Mouse (Mus musculus) hindbrain, embryonic 16.5 days (tissue): ENCODE results near the gene Gstt1. TPM values are rescaled to one million over a fixed set of nuclear protein-coding genes. Genes with fewer than 3 reads are reported as not detected.

Experiments
- ATAC-seq: fragments of 200-750 bp; cut with Nextera tagmentation; 2 replicates; pipeline ENCODE4 v1.8.0; 2017; ENCODE audit warnings: moderate TSS enrichment, moderate library complexity
- H3K27ac ChIP-seq: fragments of 300-500 bp; sonication (generic); 2 replicates; pipeline ENCODE4 v1.5.1; 2014; ENCODE audit warnings: low read depth, mild to moderate bottlenecking, control low read depth, low read length, moderate library complexity
- H3K27me3 ChIP-seq: fragments of 300-500 bp; sonication (generic); replicated peaks from 2 replicates; pipeline ENCODE4 v1.6.1; 2014; ENCODE audit warnings: low read length; ENCODE audit not compliant: control insufficient read depth, insufficient read depth
- H3K36me3 ChIP-seq: fragments of 300-500 bp; sonication (generic); 2 replicates; pipeline ENCODE4 v1.6.1; 2014; ENCODE audit warnings: mild to moderate bottlenecking, low read length, moderate library complexity, mixed read lengths; ENCODE audit not compliant: control insufficient read depth, insufficient read depth
- H3K4me1 ChIP-seq: fragments of 300-500 bp; sonication (generic); 2 replicates; pipeline ENCODE4 v1.6.1; 2014; ENCODE audit warnings: low read depth, low read length; ENCODE audit not compliant: control insufficient read depth, insufficient read depth
- H3K4me2 ChIP-seq: fragments of 300-500 bp; sonication (generic); 2 replicates; pipeline ENCODE4 v1.6.1; 2014; ENCODE audit warnings: mild to moderate bottlenecking, low read length, control low read depth, moderate library complexity
- H3K4me3 ChIP-seq: fragments of 300-500 bp; sonication (generic); 2 replicates; pipeline ENCODE4 v1.5.1; 2014; ENCODE audit warnings: mild to moderate bottlenecking, low read length, control low read depth, moderate library complexity
- H3K9ac ChIP-seq: fragments of 300-500 bp; sonication (generic); 2 replicates; pipeline ENCODE4 v1.6.1; 2014; ENCODE audit warnings: low read depth, mild to moderate bottlenecking, control low read depth, low read length, moderate library complexity
- H3K9me3 ChIP-seq: fragments of 300-500 bp; sonication (generic); 2 replicates; pipeline ENCODE4 v1.6.1; 2014; ENCODE audit warnings: mild to moderate bottlenecking, low read length, moderate library complexity; ENCODE audit not compliant: control insufficient read depth
- WGBS: fragments of 180-500 bp; shearing (Covaris S2); extraction: QIAGEN DNeasy Blood & Tissue Kit; methylation state at CpG from one replicate; pipeline ENCODE4 v1.1.7; 2014; 5-methylcytosine and 5-hydroxymethylcytosine counted together
- polyA plus RNA-seq: library from polyadenylated mRNA; unstranded; fragments of >200 nt; fragmentation: Nextera tagmentation; extraction: Ambion mirVana; gene quantifications from 2 replicates; pipeline ENCODE4 v1.2.1, GENCODE M21; 2015

Gene Gstt1
- polyA plus RNA-seq, 1 experiment from 2014 or later = 21.9 TPM

DNA sequence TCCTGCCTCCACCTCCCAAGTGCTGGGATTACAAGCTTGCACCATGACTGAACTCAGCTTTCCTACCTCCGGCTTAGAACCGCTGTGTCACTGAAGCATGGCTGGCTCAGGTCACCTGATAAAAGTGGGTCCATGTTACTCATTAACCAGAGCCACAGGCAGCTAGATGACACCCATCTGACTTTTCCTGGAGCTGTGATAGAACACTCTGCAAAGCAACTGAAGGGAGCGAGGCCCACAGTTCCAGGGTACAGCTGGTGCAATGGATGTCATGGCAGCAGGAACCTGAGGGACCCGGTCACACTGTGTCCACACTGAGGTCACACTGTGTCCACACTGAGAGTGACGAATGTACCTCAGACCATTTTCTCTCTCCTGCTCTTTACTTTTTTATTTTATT is 8.5 kb downstream of the Gstt1 start:
- Histone ChIP-seq H3K4me3 (no peak overlapping the region), H3K4me2 (no peak overlapping the region), H3K4me1 (no peaks in the 10 kb centered on the region), H3K9me3 (no peaks in the 10 kb centered on the region), H3K36me3 (no peaks in the 10 kb centered on the region), H3K27me3 (no peaks in the 10 kb centered on the region), H3K9ac (no peak overlapping the region), H3K27ac (no peak overlapping the region)
- ATAC-seq = no peak
- 90% methylated on average over 5 of the region's 5 CpGs for WGBS

- no peaks in the 10 kb centered on the region for H3K9me3 ChIP-seq
- no peak overlapping the region for H3K4me3 ChIP-seq
- WGBS = 82% methylated on average over 6 of the region's 6 CpGs
- H3K4me1 ChIP-seq = no peaks in the 10 kb centered on the region
- H3K36me3 ChIP-seq = no peaks in the 10 kb centered on the region
- H3K9ac ChIP-seq = no peak overlapping the region
- H3K27me3 ChIP-seq = no peaks in the 10 kb centered on the region
- no peak overlapping the region for H3K4me2 ChIP-seq
- ATAC-seq = no peak
- H3K27ac ChIP-seq = no peak overlapping the region
Observed at GRCm38 (mm10) chr10:75789081-75789735, 9.2 kb downstream of the Gstt1 start.

DNA sequence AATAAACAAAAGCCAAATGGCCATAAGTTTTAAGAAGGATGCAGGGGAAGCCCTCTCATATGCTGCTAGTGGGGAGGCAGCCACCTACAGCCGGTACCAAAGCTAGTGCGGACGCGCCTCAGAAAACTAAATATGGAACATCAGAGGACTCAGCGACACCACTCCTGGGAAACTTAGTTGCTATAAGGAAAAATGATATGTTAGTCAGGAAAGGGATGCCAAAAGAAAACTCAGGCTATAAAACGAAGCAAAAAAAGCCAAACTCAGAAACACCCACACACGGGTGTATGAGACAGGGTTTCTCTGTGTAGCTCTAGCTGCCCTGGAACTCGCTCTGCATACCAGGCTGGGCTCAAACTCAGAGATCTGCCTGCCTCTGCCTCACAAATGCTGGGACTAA is 10.1 kb downstream of the Gstt1 start:
- Histone ChIP-seq H3K4me1 (no peaks in the 10 kb centered on the region), H3K4me3 (no peak overlapping the region), H3K36me3 (no peaks in the 10 kb centered on the region), H3K27me3 (no peaks in the 10 kb centered on the region), H3K9ac (no peak overlapping the region), H3K4me2 (no peak overlapping the region), H3K9me3 (no peaks in the 10 kb centered on the region), H3K27ac (no peak overlapping the region)
- WGBS = 95% methylated on average over 8 of the region's 8 CpGs
- no peak for ATAC-seq

DNA sequence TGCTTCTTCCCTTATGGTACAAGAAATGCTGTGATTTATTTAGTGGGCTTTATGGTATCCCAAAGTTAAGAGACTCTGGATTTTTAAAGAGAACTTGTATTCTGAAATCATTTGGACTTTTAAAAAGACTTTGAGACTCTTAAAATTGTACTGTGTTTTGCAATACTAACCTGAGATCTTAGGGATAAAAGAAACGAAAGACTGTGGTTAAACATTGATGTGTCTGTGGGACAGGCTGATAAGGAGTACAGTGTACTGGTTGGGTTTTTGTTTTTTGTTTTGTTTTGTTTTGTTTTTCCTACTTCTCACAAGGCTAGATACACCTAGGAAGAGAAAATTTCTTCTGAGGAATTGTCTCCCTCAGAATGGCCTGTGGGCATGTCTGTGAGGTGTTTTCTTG is 12.9 kb downstream of the Gstt1 start:
- ATAC-seq = no peak
- Histone ChIP-seq H3K4me1 (peaks cover 5% of the 10 kb centered on the region), H3K27ac (no peak overlapping the region), H3K9me3 (no peaks in the 10 kb centered on the region), H3K36me3 (no peaks in the 10 kb centered on the region), H3K4me3 (no peak overlapping the region), H3K27me3 (peaks cover 7% of the 10 kb centered on the region), H3K9ac (no peak overlapping the region), H3K4me2 (no peak overlapping the region)
- 70% methylated on average over 1 of the region's 1 CpGs for whole genome bisulfite sequencing

GRCm38 (mm10) chr10:75780769-75781578 is 17.4 kb downstream of the Gstt1 start, which contains the start of the genes Gm20441 and Gstt3:
Gene Gm20441 (minus strand): TSS chr10:75780954.
Gene Gstt3 (minus strand): TSS chr10:75781414.
- no peak for ATAC-seq
- H3K9ac ChIP-seq = peak within 1 kb of the TSS; percentile 47

GRCm38 (mm10) chr10:75779206-75780174 is 18.9 kb downstream of the Gstt1 start:
- WGBS = 41% methylated on average over 15 of the region's 15 CpGs
- H3K36me3 ChIP-seq = no peaks in the 10 kb centered on the region
- H3K9me3 ChIP-seq = no peaks in the 10 kb centered on the region
- no peak overlapping the region for H3K4me3 ChIP-seq
- H3K27me3 ChIP-seq = peaks cover 16% of the 10 kb centered on the region
- H3K9ac ChIP-seq = no peak overlapping the region
- ATAC-seq = no peak
- H3K4me1 ChIP-seq = peaks cover 6% of the 10 kb centered on the region
- no peak overlapping the region for H3K27ac ChIP-seq
- no peak overlapping the region for H3K4me2 ChIP-seq

More at GRCm38 (mm10) chr10:75780769-75781578, 17.4 kb downstream of the Gstt1 start, which contains the start of the genes Gm20441 and Gstt3:
- peak within 1 kb of the TSS; percentile 70 for H3K4me2 ChIP-seq
- WGBS = under 1% methylated on average over 28 of the region's 28 CpGs
- H3K27me3 ChIP-seq = peaks cover 16% of the 10 kb centered on the region
- no peak within 1 kb of the TSS for H3K27ac ChIP-seq
- H3K4me1 ChIP-seq = peaks cover 6% of the 10 kb centered on the region
- peak within 1 kb of the TSS; percentile 39 for H3K4me3 ChIP-seq
- no peaks in the 10 kb centered on the region for H3K9me3 ChIP-seq
- no peaks in the 10 kb centered on the region for H3K36me3 ChIP-seq

DNA sequence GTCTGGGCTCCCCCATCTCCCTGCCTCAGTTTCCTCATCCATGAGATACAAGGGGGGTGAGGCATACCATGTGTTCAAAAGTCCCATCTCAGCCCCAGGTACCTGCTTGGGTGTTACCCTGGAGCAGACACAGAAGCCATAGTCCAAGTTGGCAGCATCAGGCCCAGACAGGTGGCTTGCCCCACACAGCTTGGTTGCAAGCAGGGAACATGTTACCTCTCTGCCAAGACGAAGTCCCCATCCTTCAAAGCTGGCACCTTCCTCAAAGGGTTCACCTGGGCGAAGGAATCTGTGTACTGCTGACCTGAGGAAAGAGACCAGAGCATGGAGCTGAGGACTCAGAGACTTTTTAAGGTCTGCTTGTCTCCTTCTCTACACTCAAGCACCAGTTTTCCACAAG is 20.5 kb downstream of the Gstt1 start:
- H3K36me3 ChIP-seq = no peaks in the 10 kb centered on the region
- no peak overlapping the region for H3K4me3 ChIP-seq
- H3K27ac ChIP-seq = no peak overlapping the region
- no peaks in the 10 kb centered on the region for H3K9me3 ChIP-seq
- ATAC-seq = no peak
- 78% methylated on average over 2 of the region's 2 CpGs for WGBS
- peaks cover 6% of the 10 kb centered on the region for H3K4me1 ChIP-seq
- H3K9ac ChIP-seq = no peak overlapping the region
- H3K27me3 ChIP-seq = peaks cover 16% of the 10 kb centered on the region
- H3K4me2 ChIP-seq = no peak overlapping the region

DNA sequence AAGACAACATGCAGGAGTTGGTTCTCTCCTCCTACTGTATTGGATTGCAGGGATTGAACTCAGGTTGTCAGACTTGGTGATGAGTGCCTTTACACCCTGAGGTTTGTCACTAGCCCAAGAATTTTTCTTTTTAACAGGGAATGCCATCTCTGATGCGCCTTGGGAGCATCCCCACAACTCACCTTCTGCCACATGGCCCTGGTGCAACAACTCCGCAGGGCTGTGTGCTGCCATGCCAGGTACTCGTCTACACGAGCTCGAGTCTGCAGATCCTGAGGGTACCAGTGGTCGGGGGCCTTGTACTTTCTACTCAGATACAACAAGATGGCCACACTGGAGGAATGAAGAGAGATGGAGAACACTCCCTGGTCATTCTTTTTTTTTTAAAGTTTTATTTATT is 21.8 kb downstream of the Gstt1 start:
- Histone ChIP-seq H3K4me3 (no peak overlapping the region), H3K27me3 (peaks cover 10% of the 10 kb centered on the region), H3K27ac (no peak overlapping the region), H3K9ac (no peak overlapping the region), H3K4me1 (peaks cover 14% of the 10 kb centered on the region), H3K36me3 (no peaks in the 10 kb centered on the region), H3K4me2 (no peak overlapping the region), H3K9me3 (no peaks in the 10 kb centered on the region)
- ATAC-seq = no peak
- 90% methylated on average over 6 of the region's 6 CpGs for WGBS
